Mouse (Mus musculus): ENCODE measurements around the gene Mcm10. TPM values are rescaled to one million over a fixed set of nuclear protein-coding genes. Genes with fewer than 3 reads are reported as not detected.

Mcm10 gene
- total and polyA plus RNA-seq, 3 experiments: 72.6 to 104 (median 73.6) TPM

- no peak overlapping the region for H3K9ac ChIP-seq (ENCODE audit: insufficient read depth, low read depth)
- H3K9me3 ChIP-seq (replicated peaks; ENCODE audit: low read length): no peaks in the 10 kb centered on the region
- H3K27ac ChIP-seq (ENCODE audit: insufficient read depth, low read depth): no peak overlapping the region
- no peak for DNase-seq (ENCODE audit: extremely low read depth)
- TF ChIP-seq PAX5 (IDR thresholded peaks at IDR 0.05; ENCODE audit: low read length) (no peak), USF1 (IDR thresholded peaks at IDR 0.05; ENCODE audit: low read depth, low read length) (no peak), E2F4 (IDR thresholded peaks at IDR 0.05; ENCODE audit: insufficient replicate concordance, low read depth, low read length) (no peak), TCF12 (IDR thresholded peaks at IDR 0.05; ENCODE audit: low read depth, low read length) (no peak), ZNF384 (IDR thresholded peaks at IDR 0.05; ENCODE audit: low read depth, low read length) (no peak), MAX (IDR thresholded peaks at IDR 0.05; ENCODE audit: low read length) (no peak)
- H3K27me3 ChIP-seq (replicated peaks): no peaks in the 10 kb centered on the region
- H3K4me2 ChIP-seq (ENCODE audit: insufficient read depth, low read depth, poor library complexity, severe bottlenecking): no peak overlapping the region
- dilution Hi-C loops (cut with MboI; ENCODE audit: extremely low pct_ligation_motif_present, extremely low pct_unique_long_range_greater_than_20kb, low sequenced_read_pairs) (no loop called here), in situ Hi-C loops (cut with MboI; ENCODE audit: low pct_ligation_motif_present, low pct_unique_long_range_greater_than_20kb, low sequenced_read_pairs) (no loop called here)
- peaks cover 50 to 84% of the 10 kb centered on the region in 2 experiments for H3K36me3 ChIP-seq (replicated peaks in 1 of 2; ENCODE audit: control insufficient read depth in 1 of 2, insufficient read depth in 1 of 2, low read length in 1 of 2)
- H3K79me2 ChIP-seq (replicated peaks; ENCODE audit: control insufficient read depth, extremely low read depth, insufficient read depth, poor library complexity, severe bottlenecking): no peaks in the 10 kb centered on the region
- H3K4me1 ChIP-seq (ENCODE audit: control insufficient read depth in 1 of 2, insufficient read depth in 2 of 2): peaks cover 0 to 28% of the 10 kb centered on the region in 2 experiments; a peak in 2 of 4 replicates
- no peak overlapping the region for H3K4me3 ChIP-seq (replicated peaks in 1 of 3; ENCODE audit: low read depth in 2 of 3, low read length in 2 of 3, poor library complexity in 1 of 3)
These were observed 18.6 kb upstream of the Mcm10 start for GRCm38 (mm10) chr2:5031215-5031614.

- H3K4me2 ChIP-seq (ENCODE audit: insufficient read depth, low read depth, poor library complexity, severe bottlenecking): no peak overlapping the region
- no peak for DNase-seq (ENCODE audit: extremely low read depth)
- TF ChIP-seq POLR2A (IDR thresholded peaks at IDR 0.05; ENCODE audit: low read depth, low read length): no peak
- no peak for TF ChIP-seq HCFC1 (IDR thresholded peaks at IDR 0.05; ENCODE audit: low read depth, low read length)
- TF ChIP-seq CTCF (conservative IDR thresholded peaks at IDR 0.05 in 1 of 2, IDR thresholded peaks at IDR 0.05 in 1 of 2; ENCODE audit: low read depth in 2 of 2, low read length in 2 of 2): no peak
- no peak for TF ChIP-seq PAX5 (IDR thresholded peaks at IDR 0.05; ENCODE audit: low read length)
- no peak for TF ChIP-seq MAX (IDR thresholded peaks at IDR 0.05; ENCODE audit: low read length)
- TF ChIP-seq ZC3H11A (IDR thresholded peaks at IDR 0.05; ENCODE audit: low read depth, low read length): no peak
- no peak for TF ChIP-seq GABPA (IDR thresholded peaks at IDR 0.05; ENCODE audit: insufficient replicate concordance, low read depth, low read length)
- TF ChIP-seq NELFE (IDR thresholded peaks at IDR 0.05; ENCODE audit: low read depth, low read length): no peak
- no peak for TF ChIP-seq SIN3A (IDR thresholded peaks at IDR 0.05; ENCODE audit: low read length)
- TF ChIP-seq SMC3 (IDR thresholded peaks at IDR 0.05; ENCODE audit: low read depth, low read length): no peak
- TF ChIP-seq CHD2 (IDR thresholded peaks at IDR 0.05; ENCODE audit: low read length): no peak
- no peak for TF ChIP-seq MAZ (IDR thresholded peaks at IDR 0.05; ENCODE audit: low read depth, low read length)
- H3K9me3 ChIP-seq (replicated peaks; ENCODE audit: low read length): no peaks in the 10 kb centered on the region
- no peak overlapping the region for H3K9ac ChIP-seq (ENCODE audit: insufficient read depth, low read depth)
- H3K79me2 ChIP-seq (replicated peaks; ENCODE audit: control insufficient read depth, extremely low read depth, insufficient read depth, poor library complexity, severe bottlenecking): no peaks in the 10 kb centered on the region
- no peak overlapping the region for H3K4me3 ChIP-seq (replicated peaks in 1 of 3; ENCODE audit: low read depth in 2 of 3, low read length in 2 of 3, poor library complexity in 1 of 3)
- H3K36me3 ChIP-seq (replicated peaks in 1 of 2; ENCODE audit: control insufficient read depth in 1 of 2, insufficient read depth in 1 of 2, low read length in 1 of 2): peaks cover 44 to 75% of the 10 kb centered on the region in 2 experiments
- no peak overlapping the region for H3K27ac ChIP-seq (ENCODE audit: insufficient read depth, low read depth)
- in situ Hi-C loops (cut with MboI; ENCODE audit: low pct_ligation_motif_present, low pct_unique_long_range_greater_than_20kb, low sequenced_read_pairs) (no loop called here), dilution Hi-C loops (cut with MboI; ENCODE audit: extremely low pct_ligation_motif_present, extremely low pct_unique_long_range_greater_than_20kb, low sequenced_read_pairs) (no loop called here)
- H3K27me3 ChIP-seq (replicated peaks): no peaks in the 10 kb centered on the region
- peaks cover 0 to 19% of the 10 kb centered on the region in 2 experiments; a peak in 2 of 4 replicates for H3K4me1 ChIP-seq (ENCODE audit: control insufficient read depth in 1 of 2, insufficient read depth in 2 of 2)
These were observed 17.2 kb upstream of the Mcm10 start for GRCm38 (mm10) chr2:5029808-5030207.
